Mouse (Mus musculus) CH12.LX (cell line): ENCODE results near the gene 0610012G03Rik.

Source experiments
- BHLHE40 ChIP-seq: IDR thresholded peaks from 2 replicates; pipeline ENCODE4 v1.6.1; 2011; ENCODE audit warnings: mild to moderate bottlenecking, low read depth, low read length, improper control_type of control experiment
- CTCF ChIP-seq, 2 experiments: IDR thresholded peaks in 1 of 2; conservative IDR thresholded peaks in 1 of 2; 2 replicates each; pipeline ENCODE4 v1.5.1; 2011 to 2012; ENCODE audit warnings: low read depth in 2 of 2, low read length in 2 of 2, improper control_type of control experiment in 1 of 2, inconsistent platforms in 1 of 2, mild to moderate bottlenecking in 1 of 2, moderate library complexity in 1 of 2
- ETS1 ChIP-seq: conservative IDR thresholded peaks from 2 replicates; pipeline ENCODE4 v1.6.1; 2012; ENCODE audit warnings: low read depth, mild to moderate bottlenecking, inconsistent platforms, low read length, improper control_type of control experiment, moderate library complexity
- JUN ChIP-seq: IDR thresholded peaks from 2 replicates; pipeline ENCODE4 v1.6.1; 2011; ENCODE audit warnings: low read depth, mild to moderate bottlenecking, low read length, improper control_type of control experiment, moderate library complexity; ENCODE audit not compliant: insufficient read depth
- KAT2A ChIP-seq: IDR thresholded peaks from 2 replicates; pipeline ENCODE4 v1.6.1; 2012; ENCODE audit warnings: low read length, improper control_type of control experiment, inconsistent platforms; ENCODE audit not compliant: insufficient replicate concordance
- MEF2A ChIP-seq: IDR thresholded peaks from 2 replicates; pipeline ENCODE4 v1.6.1; 2014; ENCODE audit warnings: low read depth, mild to moderate bottlenecking, inconsistent platforms, low read length, improper control_type of control experiment, borderline replicate concordance
- MXI1 ChIP-seq: IDR thresholded peaks from 2 replicates; pipeline ENCODE4 v1.6.1; 2011; ENCODE audit warnings: mild to moderate bottlenecking, low read depth, low read length, improper control_type of control experiment
- MYC ChIP-seq: IDR thresholded peaks from 2 replicates; pipeline ENCODE4 v1.6.1; 2011; ENCODE audit warnings: low read depth, mild to moderate bottlenecking, improper control_type of control experiment, low read length
- POLR2A ChIP-seq: IDR thresholded peaks from 2 replicates; pipeline ENCODE4 v1.6.1; 2011; ENCODE audit warnings: low read depth, mild to moderate bottlenecking, improper control_type of control experiment, low read length
- TCF12 ChIP-seq: IDR thresholded peaks from 2 replicates; pipeline ENCODE4 v1.6.1; 2014; ENCODE audit warnings: low read depth, mild to moderate bottlenecking, inconsistent platforms, low read length, improper control_type of control experiment

DNA sequence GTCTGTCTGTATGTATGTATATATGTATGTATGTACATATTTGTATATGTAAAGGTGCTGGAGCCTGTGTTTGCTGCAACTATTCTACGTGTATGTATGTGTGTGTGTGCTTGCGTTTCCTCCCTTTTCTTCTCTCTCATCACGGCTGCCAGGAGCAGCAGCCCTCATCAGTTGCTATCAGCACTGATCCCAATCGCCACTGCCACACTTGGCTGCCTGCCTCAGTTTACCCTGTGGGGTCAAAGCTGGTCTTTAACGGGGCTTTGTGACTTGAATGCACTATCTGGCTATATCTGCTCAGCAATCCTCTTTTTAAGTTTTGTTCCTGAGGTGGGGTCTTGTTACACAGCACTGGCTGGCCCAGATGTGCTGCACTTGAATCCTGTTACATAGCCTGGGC lies 20.9 kb downstream of the 0610012G03Rik start:
- TF ChIP-seq CTCF (conservative IDR thresholded peaks at IDR 0.05 in 1 of 2, IDR thresholded peaks at IDR 0.05 in 1 of 2; ENCODE audit: low read depth in 2 of 2, low read length in 2 of 2) (no peak), ETS1 (no peak), KAT2A (no peak), MXI1 (no peak), TCF12 (no peak), POLR2A (no peak), BHLHE40 (no peak), MYC (no peak), JUN (no peak), MEF2A (no peak)
